Mouse (Mus musculus) hematopoietic stem cell, adult 5-6 weeks (primary cell): ENCODE data around the gene Oard1. TPM values are rescaled to one million over a fixed set of nuclear protein-coding genes. Genes with fewer than 3 reads are reported as not detected.

ENCODE experiments used
- ATAC-seq, 2 experiments: fragments of 125-278 bp in 1 of 2; replicated peaks in 1 of 2; 2 replicates each; pipeline ENCODE4 v1.8.0; 2016 to 2017; ENCODE audit warnings: inconsistent platforms in 2 of 2, mild to moderate bottlenecking in 2 of 2, moderate number of reproducible peaks in 2 of 2, low read depth in 1 of 2, moderate TSS enrichment in 1 of 2; ENCODE audit not compliant: low FRiP score in 2 of 2, poor library complexity in 2 of 2, severe bottlenecking in 2 of 2, insufficient read depth in 1 of 2, low TSS enrichment in 1 of 2
- total RNA-seq: library from RNA; stranded (forward); fragments of 172-1452, 232-1000 nt; gene quantifications from 2 replicates; pipeline ENCODE4 v1.2.3, GENCODE M21; 2017

Oard1 gene
- total RNA-seq, 1 experiment from 2014 or later, result 60.4 TPM

DNA sequence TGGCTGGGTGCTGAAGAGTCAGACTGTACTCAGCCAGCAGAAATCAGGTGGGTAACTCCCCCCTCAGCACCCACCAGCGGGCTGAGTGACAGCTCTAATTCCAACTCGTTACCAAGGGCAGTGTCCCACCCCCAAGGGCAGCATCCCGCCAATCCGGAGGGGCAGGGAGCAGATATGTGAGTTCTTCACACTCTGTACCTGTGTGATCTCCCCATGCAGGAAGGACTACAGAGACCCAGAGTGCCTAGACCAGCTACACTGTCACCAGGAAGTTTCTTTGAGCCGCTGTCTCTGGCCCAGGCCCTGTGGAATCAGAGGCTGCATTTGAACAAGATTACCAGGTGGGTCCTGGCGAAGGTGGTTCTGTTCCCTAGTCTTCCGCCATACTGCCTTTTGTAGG, 44.4 kb downstream of the Oard1 start:
- ATAC-seq, result no peak

DNA sequence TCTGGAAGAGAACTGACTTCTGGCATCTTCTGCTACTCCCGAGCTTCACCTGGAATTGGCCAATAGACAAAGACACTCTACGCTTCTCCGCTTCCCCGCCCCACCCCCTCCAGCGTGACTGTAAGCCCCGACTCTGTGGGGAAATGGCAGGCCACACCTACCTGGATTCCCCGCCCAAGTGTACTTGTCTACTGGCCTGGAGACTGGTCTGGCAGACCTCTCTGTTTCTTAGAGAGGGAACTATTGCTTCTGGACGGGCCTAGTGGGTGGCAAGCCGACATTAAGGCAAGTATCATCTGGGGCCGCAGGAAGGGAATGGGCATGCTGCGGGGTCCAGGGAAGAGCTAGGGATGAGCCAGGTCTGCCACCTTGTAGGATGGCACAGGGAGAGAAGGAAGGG, 44.9 kb downstream of the Oard1 start, which contains the start of gene Unc5cl:
Gene Unc5cl (plus strand): TSS at position 214 of the 400 bp plus-strand sequence.
- no peak for ATAC-seq

- no peak for ATAC-seq
Measured at GRCm38 (mm10) chr17:48455955-48456354, 46.1 kb downstream of the Oard1 start.

DNA sequence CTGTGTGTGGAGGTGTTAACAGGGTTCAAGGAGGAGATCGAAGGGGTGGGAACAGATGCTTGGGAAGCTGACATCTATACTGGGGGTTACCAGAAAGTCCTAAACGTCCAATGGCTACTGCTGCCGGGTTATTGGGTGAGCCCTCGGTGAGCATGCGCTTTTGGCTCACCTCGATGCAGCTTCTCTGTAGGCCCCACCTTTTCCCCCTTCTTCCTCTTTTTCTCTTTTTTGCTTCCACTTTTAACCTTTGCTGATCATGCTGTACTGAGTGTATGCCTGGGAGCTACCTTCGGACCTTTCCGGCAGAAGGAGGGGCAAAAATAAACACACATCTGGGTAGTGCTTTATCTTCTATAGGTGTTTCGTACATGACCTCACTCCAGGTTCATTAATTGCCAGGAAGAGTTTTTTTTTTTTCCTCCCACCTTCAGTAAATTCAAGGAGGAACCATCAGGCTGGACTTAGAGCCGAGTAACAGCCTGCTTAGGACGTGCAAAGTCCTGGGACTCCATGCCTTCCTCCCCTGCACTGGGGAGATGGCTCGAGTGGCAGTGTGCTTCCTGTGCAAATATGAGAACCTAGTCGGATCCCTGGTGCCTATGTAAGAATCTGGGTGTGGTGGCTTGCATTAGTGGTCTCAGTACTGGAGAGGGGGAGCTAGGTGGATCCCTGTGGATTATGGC, 48.3 kb downstream of the Oard1 start:
- peak; percentile 61 to 84 for ATAC-seq

DNA sequence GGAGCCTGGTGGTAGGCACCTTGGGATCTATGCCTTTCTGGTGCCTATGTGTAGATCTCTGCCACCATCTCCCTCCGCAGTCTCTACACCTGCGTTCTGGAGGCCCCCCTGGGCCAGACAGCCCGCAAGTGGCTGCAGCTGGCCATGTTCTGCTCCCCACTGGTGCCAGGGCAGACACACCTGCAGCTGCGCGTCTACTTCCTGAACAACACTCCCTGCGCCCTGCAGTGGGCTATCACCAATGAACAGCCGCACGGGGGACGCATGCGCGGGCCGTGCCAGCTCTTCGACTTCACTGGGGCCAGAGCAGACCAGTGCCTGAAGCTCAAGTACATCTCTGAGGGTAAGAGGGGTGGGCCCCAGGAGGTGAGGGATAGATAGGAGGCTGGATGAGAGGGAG, 52.3 kb downstream of the Oard1 start:
- ATAC-seq, result peak; percentile 33 to 50; a peak in 2 of 4 replicates

- no peak for ATAC-seq
Measured at GRCm38 (mm10) chr17:48463391-48463790, 53.6 kb downstream of the Oard1 start.

Other genes with a start within 250 kb of the Oard1 start
- 1.0 and 9.2 TPM in 2 replicates for gene A530064D06Rik, start 242.7 kb upstream of the Oard1 start, total RNA-seq
- 7.4 and 13.9 TPM in 2 replicates for gene Trem1, start 177.2 kb upstream of the Oard1 start, total RNA-seq
- gene Trem3, start 162.2 kb upstream of the Oard1 start, total RNA-seq, result 7.2 and 34.1 TPM in 2 replicates
- 0.56 TPM in 1 of 2 replicates, not detected in the other for gene Treml4, start 145.7 kb upstream of the Oard1 start, total RNA-seq
- 102 TPM in 2 replicates for gene Treml2, start 110.5 kb upstream of the Oard1 start, total RNA-seq
- 4.2 and 4.9 TPM in 2 replicates for gene B430306N03Rik, start 93.9 kb upstream of the Oard1 start, total RNA-seq
- not detected in 2 replicates for gene Trem2, start 63.6 kb upstream of the Oard1 start, total RNA-seq
- gene Treml1, start 50.1 kb upstream of the Oard1 start, total RNA-seq, result 0.63 and 2.7 TPM in 2 replicates
- gene Nfya, start 108 bp upstream of the Oard1 start, total RNA-seq, result 47.1 and 83.8 TPM in 2 replicates
- gene Apobec2, start 22.9 kb downstream of the Oard1 start, total RNA-seq, result not detected in 2 replicates
- gene Tspo2, start 41.5 kb downstream of the Oard1 start, total RNA-seq, result 1.2 and 10.7 TPM in 2 replicates
- gene Unc5cl, start 44.9 kb downstream of the Oard1 start, total RNA-seq, result 2.6 and 4.5 TPM in 2 replicates